Mouse (Mus musculus) limb, embryonic 13.5 days (tissue): ENCODE data around the gene Adgrl2. TPM values are rescaled to one million over a fixed set of nuclear protein-coding genes. Genes with fewer than 3 reads are reported as not detected.

Experiments
- ATAC-seq: fragments of 200-750 bp; cut with Nextera tagmentation; 2 replicates; pipeline ENCODE4 v1.8.0; 2017; ENCODE audit warnings: low read depth, moderate number of reproducible peaks, moderate TSS enrichment; ENCODE audit not compliant: low FRiP score
- H3K27ac ChIP-seq: fragments of 300-500 bp; sonication (generic); 2 replicates; pipeline ENCODE4 v1.5.1; 2015; ENCODE audit warnings: inconsistent platforms, mild to moderate bottlenecking, moderate library complexity
- H3K27me3 ChIP-seq: fragments of 300-500 bp; sonication (generic); 2 replicates; pipeline ENCODE4 v1.6.1; 2015; ENCODE audit warnings: mild to moderate bottlenecking, inconsistent platforms
- H3K36me3 ChIP-seq: fragments of 300-500 bp; sonication (generic); 2 replicates; pipeline ENCODE4 v1.6.1; 2015; ENCODE audit warnings: inconsistent platforms, mild to moderate bottlenecking, moderate library complexity
- H3K4me1 ChIP-seq: fragments of 300-500 bp; sonication (generic); 2 replicates; pipeline ENCODE4 v1.6.1; 2015; ENCODE audit warnings: inconsistent platforms
- H3K4me2 ChIP-seq: fragments of 300-500 bp; sonication (generic); replicated peaks from 2 replicates; pipeline ENCODE4 v1.6.1; 2015; ENCODE audit warnings: inconsistent platforms, mild to moderate bottlenecking, moderate library complexity
- H3K4me3 ChIP-seq: fragments of 300-500 bp; sonication (generic); 2 replicates; pipeline ENCODE4 v1.5.1; 2015; ENCODE audit warnings: moderate library complexity, mild to moderate bottlenecking, inconsistent platforms
- H3K9ac ChIP-seq: fragments of 300-500 bp; sonication (generic); 2 replicates; pipeline ENCODE4 v1.6.1; 2015; ENCODE audit warnings: mild to moderate bottlenecking, inconsistent platforms
- H3K9me3 ChIP-seq: fragments of 300-500 bp; sonication (generic); 2 replicates; pipeline ENCODE4 v1.6.1; 2016; ENCODE audit warnings: inconsistent platforms
- WGBS: fragments of 180-500 bp; shearing (Covaris S2); methylation state at CpG from one replicate; pipeline ENCODE4 v1.1.7; 2015; 5-methylcytosine and 5-hydroxymethylcytosine counted together
- polyA plus RNA-seq: library from polyadenylated mRNA; unstranded; fragments of >200 nt; fragmentation: Nextera tagmentation; extraction: Ambion mirVana; gene quantifications from 2 replicates; pipeline ENCODE4 v1.2.1, GENCODE M21; 2015

Adgrl2 gene
- polyA plus RNA-seq, 1 experiment from 2014 or later, result 105 TPM

GRCm38 (mm10) chr3:148964991-148965605 lies 25.3 kb downstream of the Adgrl2 start:
- Histone ChIP-seq H3K27me3 (no peaks in the 10 kb centered on the region), H3K4me3 (no peak overlapping the region), H3K36me3 (no peaks in the 10 kb centered on the region), H3K4me1 (peaks cover 67% of the 10 kb centered on the region), H3K27ac (no peak overlapping the region), H3K9me3 (no peaks in the 10 kb centered on the region), H3K9ac (no peak overlapping the region), H3K4me2 (0 out of 2 replicates have a peak overlapping the region, but pooled peaks have one; percentile 9)
- WGBS, result 49% methylated on average over 13 of the region's 13 CpGs
- no peak for ATAC-seq

- H3K27me3 ChIP-seq, result no peaks in the 10 kb centered on the region
- no peak overlapping the region for H3K4me3 ChIP-seq
- no peaks in the 10 kb centered on the region for H3K36me3 ChIP-seq
- no peak overlapping the region for H3K9ac ChIP-seq
- no peaks in the 10 kb centered on the region for H3K9me3 ChIP-seq
- H3K27ac ChIP-seq, result no peak overlapping the region
- WGBS, result 89% methylated on average over 5 of the region's 5 CpGs
- no peak overlapping the region for H3K4me2 ChIP-seq
- H3K4me1 ChIP-seq, result peaks cover 77% of the 10 kb centered on the region
- no peak for ATAC-seq
Observed at GRCm38 (mm10) chr3:148963381-148964044, 26.8 kb downstream of the Adgrl2 start.

DNA sequence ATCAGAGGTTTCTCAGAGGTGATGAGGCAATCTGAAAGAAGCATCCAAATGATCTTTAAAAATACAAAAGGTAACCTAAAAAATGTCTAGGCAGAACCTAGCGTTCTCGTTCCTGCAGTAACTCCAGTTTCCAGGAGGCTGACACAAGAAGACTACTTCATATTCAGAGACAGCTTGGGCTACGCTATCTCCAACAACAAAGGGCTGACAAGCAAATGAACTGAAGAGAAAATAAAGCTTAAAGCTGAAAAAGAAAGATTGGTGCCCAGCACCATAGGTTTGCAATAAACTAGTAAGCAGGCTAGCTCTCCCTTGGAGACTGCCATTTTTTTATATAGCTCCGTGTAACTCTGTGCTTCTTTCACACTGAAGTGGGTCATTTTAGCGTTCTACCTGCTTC lies 28.7 kb downstream of the Adgrl2 start:
- Histone ChIP-seq H3K27ac (no peak overlapping the region), H3K36me3 (no peaks in the 10 kb centered on the region), H3K4me1 (peaks cover 82% of the 10 kb centered on the region), H3K4me3 (no peak overlapping the region), H3K27me3 (no peaks in the 10 kb centered on the region), H3K9ac (no peak overlapping the region), H3K4me2 (no peak overlapping the region), H3K9me3 (no peaks in the 10 kb centered on the region)
- no peak for ATAC-seq
- 69% methylated on average over 5 of the region's 5 CpGs for WGBS

GRCm38 (mm10) chr3:148960751-148961289 lies 29.5 kb downstream of the Adgrl2 start:
- H3K27ac ChIP-seq, result no peak overlapping the region
- WGBS, result 70% methylated on average over 9 of the region's 9 CpGs
- peaks cover 77% of the 10 kb centered on the region for H3K4me1 ChIP-seq
- no peak overlapping the region for H3K4me2 ChIP-seq
- H3K9ac ChIP-seq, result no peak overlapping the region
- no peaks in the 10 kb centered on the region for H3K27me3 ChIP-seq
- no peaks in the 10 kb centered on the region for H3K9me3 ChIP-seq
- no peak overlapping the region for H3K4me3 ChIP-seq
- H3K36me3 ChIP-seq, result no peaks in the 10 kb centered on the region
- no peak for ATAC-seq

DNA sequence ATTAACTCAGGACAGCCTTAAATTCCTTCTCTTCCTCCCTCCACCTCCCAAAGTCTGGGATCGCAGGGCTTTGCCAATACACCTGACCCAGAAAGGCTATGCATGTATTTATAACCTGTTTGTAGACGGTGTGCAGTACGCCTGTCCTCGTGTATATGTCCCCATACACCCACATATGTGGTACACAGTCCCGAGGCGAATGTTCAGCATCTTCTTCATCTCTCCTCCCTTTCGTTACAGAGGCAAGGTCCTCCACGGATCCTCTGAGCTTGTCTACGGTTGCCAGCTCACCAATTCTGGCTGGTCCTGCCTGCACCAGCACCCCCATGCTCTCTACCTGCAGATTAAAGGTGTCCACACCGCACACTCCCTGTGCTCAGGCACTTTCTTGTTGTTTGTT lies 30.1 kb downstream of the Adgrl2 start:
- peaks cover 72% of the 10 kb centered on the region for H3K4me1 ChIP-seq
- 71% methylated on average over 10 of the region's 10 CpGs for WGBS
- no peaks in the 10 kb centered on the region for H3K9me3 ChIP-seq
- H3K9ac ChIP-seq, result no peak overlapping the region
- no peak for ATAC-seq
- H3K27me3 ChIP-seq, result no peaks in the 10 kb centered on the region
- H3K4me2 ChIP-seq, result 0 out of 2 replicates have a peak overlapping the region, but pooled peaks have one; percentile 53
- H3K4me3 ChIP-seq, result no peak overlapping the region
- H3K36me3 ChIP-seq, result no peaks in the 10 kb centered on the region
- H3K27ac ChIP-seq, result no peak overlapping the region

- ATAC-seq, result peak; percentile 41; the same call in 1 of the 2 replicates
- Histone ChIP-seq H3K9ac (no peak overlapping the region), H3K9me3 (no peaks in the 10 kb centered on the region), H3K4me3 (peak overlapping the region; percentile 23), H3K27me3 (no peaks in the 10 kb centered on the region), H3K4me1 (peaks cover 69% of the 10 kb centered on the region), H3K27ac (no peak overlapping the region), H3K36me3 (no peaks in the 10 kb centered on the region), H3K4me2 (peak overlapping the region; percentile 53)
- 17% methylated on average over 15 of the region's 15 CpGs for WGBS
Observed at GRCm38 (mm10) chr3:148959327-148960025, 30.9 kb downstream of the Adgrl2 start.

DNA sequence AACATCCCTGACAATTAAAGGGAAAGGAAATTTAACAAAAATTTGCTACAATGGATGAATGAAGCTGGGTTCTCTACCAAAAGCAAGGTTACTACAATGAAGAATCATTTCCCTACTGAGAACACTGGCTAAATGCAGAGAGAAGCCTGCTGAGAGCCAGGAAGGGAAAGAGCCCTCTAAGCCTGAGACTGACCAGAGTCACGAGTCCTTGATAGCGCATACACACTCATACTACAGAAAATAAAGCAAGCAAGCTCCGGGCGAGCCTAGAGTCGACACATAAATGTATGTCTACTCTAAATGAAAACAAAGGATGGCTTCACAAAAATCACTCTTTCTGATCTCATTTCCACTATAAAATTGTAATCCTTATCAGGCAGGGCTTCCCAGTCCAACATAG lies 31.6 kb downstream of the Adgrl2 start:
- no peak overlapping the region for H3K9ac ChIP-seq
- H3K4me3 ChIP-seq, result no peak overlapping the region; the same call in 1 of the 2 replicates
- H3K27ac ChIP-seq, result no peak overlapping the region
- H3K4me1 ChIP-seq, result peaks cover 65% of the 10 kb centered on the region
- no peaks in the 10 kb centered on the region for H3K36me3 ChIP-seq
- H3K4me2 ChIP-seq, result peak overlapping the region; percentile 53; the same call in 1 of the 2 replicates
- no peak for ATAC-seq
- no peaks in the 10 kb centered on the region for H3K9me3 ChIP-seq
- 61% methylated on average over 5 of the region's 5 CpGs for WGBS
- H3K27me3 ChIP-seq, result no peaks in the 10 kb centered on the region

DNA sequence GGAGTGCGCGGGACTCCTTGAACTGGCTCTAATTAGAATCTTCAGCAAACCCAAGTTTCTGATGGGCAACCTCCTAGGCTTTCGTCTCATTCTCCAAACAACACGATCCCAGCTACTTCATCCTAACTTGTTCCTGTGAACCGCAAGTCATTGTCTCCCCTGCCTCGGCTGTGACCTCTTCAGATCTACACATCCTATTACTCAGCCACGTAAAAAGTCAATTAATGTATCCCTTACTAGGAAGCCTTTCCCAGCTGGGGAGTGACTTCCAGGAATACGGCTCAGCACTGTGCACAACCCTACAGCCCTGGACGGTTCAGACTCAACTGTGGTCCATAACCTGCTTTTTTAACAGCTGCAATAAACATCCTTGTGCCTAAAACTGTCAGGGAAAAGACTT lies 32.2 kb downstream of the Adgrl2 start:
- no peaks in the 10 kb centered on the region for H3K27me3 ChIP-seq
- H3K9me3 ChIP-seq, result no peaks in the 10 kb centered on the region
- H3K36me3 ChIP-seq, result no peaks in the 10 kb centered on the region
- H3K4me2 ChIP-seq, result no peak overlapping the region
- no peak overlapping the region for H3K27ac ChIP-seq
- no peak for ATAC-seq
- no peak overlapping the region for H3K9ac ChIP-seq
- no peak overlapping the region for H3K4me3 ChIP-seq
- H3K4me1 ChIP-seq, result peaks cover 60% of the 10 kb centered on the region
- 37% methylated on average over 9 of the region's 9 CpGs for WGBS

- no peaks in the 10 kb centered on the region for H3K9me3 ChIP-seq
- no peak overlapping the region for H3K9ac ChIP-seq
- H3K27me3 ChIP-seq, result no peaks in the 10 kb centered on the region
- H3K4me3 ChIP-seq, result no peak overlapping the region
- no peak overlapping the region for H3K27ac ChIP-seq
- H3K36me3 ChIP-seq, result peaks cover 12% of the 10 kb centered on the region
- 0 out of 2 replicates have a peak overlapping the region, but pooled peaks have one; percentile 4 for H3K4me2 ChIP-seq
- no peak for ATAC-seq
- peaks cover 55% of the 10 kb centered on the region for H3K4me1 ChIP-seq
- WGBS, result 56% methylated on average over 7 of the region's 7 CpGs
Observed at GRCm38 (mm10) chr3:148956887-148957286, 33.5 kb downstream of the Adgrl2 start.

DNA sequence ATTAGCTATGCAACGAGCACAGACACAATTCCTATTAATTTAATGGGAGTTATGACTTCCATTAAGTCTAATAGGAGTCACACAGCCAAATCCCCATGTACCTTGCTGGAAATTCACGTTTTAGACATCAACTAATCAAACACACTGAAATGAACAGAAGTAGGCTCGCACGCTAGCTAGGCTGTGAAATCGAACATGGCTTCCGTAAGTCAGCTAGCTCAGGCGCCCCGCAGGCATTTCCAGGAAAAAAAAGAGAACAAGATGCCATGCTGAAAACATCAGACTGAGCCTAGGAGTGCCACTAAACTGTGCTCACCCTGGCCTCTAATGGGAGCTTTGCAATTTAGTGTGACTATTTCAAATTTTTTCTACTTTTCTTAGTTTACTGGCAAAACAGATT lies 40.6 kb downstream of the Adgrl2 start:
- H3K4me2 ChIP-seq, result no peak overlapping the region
- no peaks in the 10 kb centered on the region for H3K9me3 ChIP-seq
- H3K27me3 ChIP-seq, result no peaks in the 10 kb centered on the region
- H3K36me3 ChIP-seq, result peaks cover 17% of the 10 kb centered on the region
- H3K4me3 ChIP-seq, result no peak overlapping the region
- no peak overlapping the region for H3K27ac ChIP-seq
- no peak overlapping the region for H3K9ac ChIP-seq
- WGBS, result 52% methylated on average over 8 of the region's 8 CpGs
- ATAC-seq, result no peak
- H3K4me1 ChIP-seq, result peaks cover 18% of the 10 kb centered on the region

- no peak overlapping the region for H3K4me2 ChIP-seq
- ATAC-seq, result no peak
- peaks cover 15% of the 10 kb centered on the region for H3K36me3 ChIP-seq
- WGBS, result 80% methylated on average over 9 of the region's 9 CpGs
- H3K9ac ChIP-seq, result no peak overlapping the region
- H3K27me3 ChIP-seq, result no peaks in the 10 kb centered on the region
- no peak overlapping the region for H3K4me3 ChIP-seq
- no peaks in the 10 kb centered on the region for H3K9me3 ChIP-seq
- H3K27ac ChIP-seq, result no peak overlapping the region
- peaks cover 22% of the 10 kb centered on the region for H3K4me1 ChIP-seq
Observed at GRCm38 (mm10) chr3:148947805-148948405, 42.5 kb downstream of the Adgrl2 start.

- H3K4me2 ChIP-seq, result no peak overlapping the region
- H3K4me3 ChIP-seq, result no peak overlapping the region
- H3K4me1 ChIP-seq, result peaks cover 22% of the 10 kb centered on the region
- no peak overlapping the region for H3K27ac ChIP-seq
- no peak for ATAC-seq
- H3K27me3 ChIP-seq, result no peaks in the 10 kb centered on the region
- H3K9ac ChIP-seq, result no peak overlapping the region
- peaks cover 9% of the 10 kb centered on the region for H3K36me3 ChIP-seq
- H3K9me3 ChIP-seq, result no peaks in the 10 kb centered on the region
- WGBS, result 66% methylated on average over 6 of the region's 6 CpGs
Observed at GRCm38 (mm10) chr3:148947266-148947665, 43.1 kb downstream of the Adgrl2 start.
